Mouse (Mus musculus): ENCODE data around the gene Frmpd1.
A peak's percentile ranks its signal among the peaks of the same experiment; 100 is the strongest.

Gene Frmpd1

DNA sequence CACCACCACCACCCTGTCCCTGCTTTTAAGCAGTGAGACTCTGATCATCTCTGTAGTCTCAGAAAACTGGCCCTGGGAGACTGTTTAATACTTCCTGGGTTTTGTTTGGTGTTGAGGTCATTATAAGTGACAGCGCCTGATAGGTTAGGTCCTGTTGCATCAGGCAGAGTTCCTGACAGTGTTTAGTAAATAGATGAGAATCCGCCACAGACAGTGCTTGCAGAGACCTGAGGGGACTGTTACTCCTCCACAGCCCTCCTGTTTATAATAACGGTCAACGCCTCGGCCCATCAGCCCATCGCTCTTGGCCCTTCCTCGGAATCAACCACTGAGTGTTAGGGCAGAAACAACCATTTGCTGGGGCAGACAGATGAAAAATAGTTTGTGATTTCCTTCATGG, 57.5 kb downstream of the Frmpd1 start:
- DNase-seq: no peak

DNA sequence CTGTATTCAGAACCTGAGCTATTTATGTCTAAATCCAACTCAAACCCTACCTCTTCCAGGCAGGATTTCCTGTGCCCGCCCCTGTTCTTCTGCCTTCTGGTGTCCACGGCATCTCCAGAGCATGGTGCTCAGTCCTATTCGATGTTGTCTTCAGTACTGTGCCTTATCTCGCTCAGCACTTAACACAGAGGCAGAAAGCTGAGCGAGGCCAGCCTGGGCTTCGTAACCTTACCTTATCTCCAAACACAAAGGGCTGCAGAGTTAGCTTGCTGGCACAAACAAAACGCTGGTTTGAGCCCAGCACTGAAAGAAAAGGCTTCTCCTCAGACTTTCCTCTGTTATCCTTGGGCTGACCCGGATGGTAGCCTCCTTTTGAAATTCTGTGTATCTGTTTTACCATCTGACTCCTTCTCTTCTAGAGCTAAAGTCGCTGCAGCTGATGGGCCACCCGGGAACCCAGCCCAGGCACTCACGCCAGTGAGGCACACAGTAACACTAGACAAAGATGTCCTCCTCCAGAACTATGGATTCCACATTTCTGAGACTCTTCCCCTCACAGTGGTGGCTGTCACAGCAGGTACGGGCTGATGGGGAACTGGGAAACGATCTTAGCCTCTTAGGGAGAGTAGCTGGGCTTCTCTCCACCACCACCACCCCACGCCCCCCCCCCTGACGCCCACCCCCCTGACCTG, 58.7 kb downstream of the Frmpd1 start:
- DNase-seq: no peak

GRCm38 (mm10) chr4:45251265-45251664, 66.6 kb downstream of the Frmpd1 start:
- DNase-seq: no peak

- DNase-seq: no peak
These were observed 68.2 kb downstream of the Frmpd1 start for GRCm38 (mm10) chr4:45252861-45253262.

DNA sequence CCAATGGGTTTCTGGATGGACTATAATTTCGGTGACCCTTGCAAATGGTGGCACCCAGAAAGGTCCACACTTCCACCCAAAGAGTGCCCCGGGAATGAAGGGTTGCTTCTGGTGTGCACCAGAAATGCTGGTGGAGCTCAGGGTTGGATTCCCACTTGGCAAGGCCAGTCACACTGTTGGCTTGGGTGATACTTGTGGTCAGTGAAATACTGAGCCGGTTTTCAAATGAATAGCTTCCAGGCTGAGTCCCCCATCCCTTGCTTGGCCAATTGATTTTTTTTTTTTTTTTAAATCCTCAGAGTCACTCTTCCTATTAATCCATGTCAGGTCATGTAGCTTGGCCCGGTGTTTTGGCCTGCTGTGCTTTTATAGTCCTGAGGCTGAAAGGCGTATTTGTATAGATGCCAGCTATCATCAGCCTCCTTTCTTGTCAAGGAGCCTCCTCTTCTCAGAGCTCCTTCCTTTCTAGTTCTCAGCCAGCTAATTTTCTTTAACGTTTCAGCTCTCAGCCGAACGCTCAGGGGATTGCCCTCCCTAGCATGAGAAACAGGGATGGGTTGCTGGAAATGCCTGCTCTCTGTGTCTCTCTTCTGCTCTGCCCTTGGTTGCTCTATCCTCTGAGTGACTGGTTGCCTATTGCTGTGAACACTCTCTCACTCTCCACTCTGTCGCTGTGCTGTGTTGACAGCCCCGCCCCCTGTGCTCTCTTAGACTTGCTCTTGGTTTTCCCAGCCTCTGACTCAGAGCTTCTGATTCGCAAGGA, 69.3 kb downstream of the Frmpd1 start:
- peak; percentile 10 for DNase-seq

GRCm38 (mm10) chr4:45259232-45259832, 74.7 kb downstream of the Frmpd1 start:
- no peak for DNase-seq

DNA sequence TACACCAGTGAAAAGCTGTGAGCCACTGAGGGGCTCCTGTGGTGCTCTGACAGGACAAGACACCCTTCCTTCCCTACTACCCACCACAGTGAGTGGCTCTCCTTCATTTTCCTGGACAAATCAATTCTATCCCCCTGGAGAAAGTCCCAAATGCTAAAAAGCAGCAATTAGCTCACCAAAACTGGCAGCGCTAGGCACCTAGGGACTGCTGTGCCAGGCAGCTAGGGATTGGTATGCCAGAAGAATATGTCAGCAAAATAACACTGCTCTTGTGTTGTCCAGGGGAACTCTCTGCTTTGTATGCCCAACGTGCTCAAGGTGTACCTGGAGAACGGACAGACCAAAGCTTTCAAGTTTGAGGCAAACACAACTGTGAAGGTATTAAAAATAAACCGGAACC, 76.9 kb downstream of the Frmpd1 start:
- no peak for DNase-seq

GRCm38 (mm10) chr4:45267883-45268282, 83.2 kb downstream of the Frmpd1 start:
- no peak for DNase-seq

- no peak for DNase-seq
These were observed 86.4 kb downstream of the Frmpd1 start for GRCm38 (mm10) chr4:45271041-45271452.

- no peak for DNase-seq
These were observed 91.1 kb downstream of the Frmpd1 start for GRCm38 (mm10) chr4:45275770-45276169.

DNA sequence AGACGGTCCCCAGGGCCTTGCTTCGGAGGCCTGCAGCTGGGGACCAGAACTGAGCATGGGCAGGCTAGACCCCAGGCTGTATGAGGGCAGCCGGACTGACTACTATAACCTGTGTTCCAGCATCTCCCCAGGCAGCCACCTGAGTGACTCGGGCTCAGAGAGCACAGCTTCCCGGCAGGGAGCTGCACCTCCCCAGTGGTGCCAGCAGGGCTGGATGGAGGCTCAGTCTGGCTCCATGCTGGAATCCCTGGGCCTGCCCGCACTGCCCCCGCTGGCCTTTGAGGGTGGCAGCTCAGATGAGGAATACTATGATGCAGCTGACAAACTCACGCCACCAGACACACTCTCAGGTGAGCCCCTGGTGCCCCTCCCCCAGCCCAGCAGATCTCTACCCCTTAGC, 94.6 kb downstream of the Frmpd1 start:
- no peak for DNase-seq

- DNase-seq: peak; percentile 53
These were observed 95.4 kb downstream of the Frmpd1 start for GRCm38 (mm10) chr4:45279981-45280548.

GRCm38 (mm10) chr4:45286318-45286717, 101.6 kb downstream of the Frmpd1 start:
- DNase-seq: no peak

GRCm38 (mm10) chr4:45287906-45288305, 103.2 kb downstream of the Frmpd1 start:
- DNase-seq: no peak

DNA sequence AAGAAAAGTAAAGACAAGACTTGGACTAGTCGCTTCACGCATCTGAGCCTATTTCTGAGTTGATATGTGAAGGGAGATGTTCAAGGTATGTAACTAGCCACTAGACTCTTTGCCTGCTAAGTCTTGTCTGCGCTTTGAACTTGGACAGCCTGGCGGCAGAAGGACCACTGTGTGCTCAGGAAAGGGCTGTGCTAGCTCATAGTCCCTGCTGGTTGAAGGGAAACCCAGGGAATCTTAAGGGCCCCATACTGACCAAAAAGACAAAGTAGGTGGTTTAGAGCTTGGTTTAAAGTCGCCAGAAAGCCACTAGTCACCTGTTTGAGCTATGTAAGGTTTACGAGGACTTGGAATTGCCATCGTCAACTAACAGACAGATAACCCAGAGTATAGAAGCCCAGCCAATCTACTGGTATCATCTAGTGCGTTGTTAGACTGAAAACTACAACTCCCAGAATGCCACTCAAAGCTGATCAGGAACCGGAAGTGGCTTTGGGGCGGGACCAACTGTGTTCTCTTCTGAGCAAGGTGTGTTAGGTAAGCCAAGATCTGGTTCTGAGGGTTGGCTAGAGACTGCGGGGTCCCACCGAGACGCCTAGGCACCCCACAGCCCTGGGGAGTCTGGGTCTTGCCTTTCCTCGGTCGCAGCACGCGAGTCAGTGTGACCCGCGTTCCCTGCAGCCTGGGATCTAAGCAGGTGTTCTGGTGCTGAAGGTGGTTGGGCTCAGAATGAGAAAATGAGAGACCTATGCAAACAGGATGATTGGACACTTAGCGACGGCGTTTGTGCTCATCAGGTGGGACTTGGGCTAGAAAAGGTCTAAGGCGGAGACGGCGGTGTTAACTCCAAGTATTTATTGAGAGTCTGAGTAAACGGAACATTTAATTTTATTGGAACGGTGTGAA, 112.2 kb downstream of the Frmpd1 start, which contains the start of gene Trmt10b:
Gene Trmt10b (plus strand): TSS at position 466 of the 903 bp plus-strand sequence.
- DNase-seq: peak; percentile 91

- no peak for DNase-seq
These were observed 120.9 kb downstream of the Frmpd1 start for GRCm38 (mm10) chr4:45305536-45305935.

GRCm38 (mm10) chr4:45308046-45308445, 123.4 kb downstream of the Frmpd1 start:
- DNase-seq: no peak

DNA sequence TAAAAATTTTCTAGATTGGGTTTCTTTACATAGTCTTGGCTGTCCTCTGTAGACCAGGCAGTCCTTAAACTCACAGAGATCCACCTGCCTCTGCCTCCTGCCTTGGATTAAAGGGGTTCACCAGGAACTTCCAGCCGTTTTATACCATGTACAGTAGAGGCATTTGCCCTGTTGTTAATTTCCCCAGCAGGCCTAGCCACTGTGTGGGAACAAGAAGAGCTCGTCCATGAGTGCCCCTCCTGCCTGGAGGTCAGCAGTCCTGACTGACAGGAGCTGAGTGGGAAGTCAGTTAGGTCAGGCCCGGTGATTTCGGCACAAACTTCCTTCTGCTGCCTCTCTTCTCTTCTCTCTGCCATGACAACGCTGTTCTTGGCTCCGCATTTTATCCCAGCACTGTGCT, 123.9 kb downstream of the Frmpd1 start:
- no peak for DNase-seq

GRCm38 (mm10) chr4:45311056-45311455, 126.4 kb downstream of the Frmpd1 start:
- DNase-seq: no peak

DNA sequence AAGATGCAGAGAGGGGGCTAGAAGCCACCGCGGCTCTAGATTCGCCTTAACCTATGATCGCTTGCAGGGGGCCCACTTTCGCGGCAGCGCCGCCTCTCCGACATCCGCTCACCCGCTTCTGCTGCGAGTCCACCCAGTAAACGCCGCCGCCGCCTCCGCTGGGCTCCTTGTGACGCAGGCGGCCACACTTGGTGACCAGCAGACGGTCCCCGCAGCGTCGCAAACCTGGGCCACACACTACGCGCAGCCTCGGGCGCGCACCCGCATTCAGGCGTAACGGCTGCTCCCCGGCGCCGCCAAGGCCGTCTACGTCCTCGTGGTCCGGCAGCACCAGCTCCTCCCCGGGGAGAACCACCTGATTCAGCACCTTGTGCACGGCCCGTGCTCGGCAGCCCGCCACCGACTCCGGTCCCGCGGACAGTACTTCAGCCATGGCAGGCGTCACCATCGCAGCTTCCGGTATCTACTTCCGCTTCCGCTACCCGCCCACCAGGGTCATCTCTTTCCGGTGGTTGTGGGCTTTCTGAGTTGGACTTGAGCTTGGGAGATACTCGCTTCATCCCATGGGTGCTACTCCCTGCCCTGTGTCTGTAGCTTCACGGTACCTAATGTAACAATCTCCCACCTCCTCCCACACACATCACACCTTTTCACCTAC, 135.6 kb downstream of the Frmpd1 start:
- DNase-seq: peak; percentile 88

DNA sequence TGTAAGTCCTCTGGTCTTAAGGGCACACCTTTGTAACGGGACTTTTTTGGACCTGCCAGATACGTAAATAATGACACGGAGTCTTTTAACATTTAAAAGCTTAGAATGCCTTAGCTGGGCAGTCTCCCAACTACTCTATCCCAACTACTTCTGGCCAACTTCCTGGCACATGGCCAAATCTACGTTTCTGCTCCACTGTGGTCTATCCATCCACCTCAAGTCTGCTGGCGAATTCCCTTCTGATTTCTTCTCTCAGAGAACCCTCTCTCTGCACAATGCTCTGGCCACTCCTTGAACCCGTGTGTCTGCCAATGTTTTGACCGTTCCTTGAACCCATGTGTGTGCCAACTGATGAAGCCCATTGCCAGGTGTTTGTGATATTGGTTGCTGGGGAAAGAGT, 146.5 kb downstream of the Frmpd1 start:
- no peak for DNase-seq

DNA sequence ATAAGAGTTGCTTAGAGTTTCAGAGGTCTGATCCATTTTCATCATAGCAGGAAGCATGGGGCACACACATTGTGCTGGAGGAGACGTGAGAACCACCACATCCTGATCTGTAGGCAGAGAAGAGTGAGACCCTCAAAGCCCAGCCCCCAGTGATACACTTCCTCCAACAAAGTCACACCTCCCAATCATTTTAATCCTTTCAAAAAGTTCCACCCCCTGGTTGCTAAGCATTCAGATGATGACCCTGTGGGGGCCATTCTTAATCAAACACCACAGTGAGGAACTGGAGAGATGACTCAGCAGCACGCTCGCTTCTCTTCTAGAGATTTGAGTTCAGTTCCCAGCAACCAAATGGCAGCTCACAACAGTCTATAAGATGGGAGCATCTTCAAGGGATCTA, 147.8 kb downstream of the Frmpd1 start:
- no peak for DNase-seq
